Mouse (Mus musculus): ENCODE results near the gene Fam173a. TPM values are rescaled to one million over a fixed set of nuclear protein-coding genes. Genes with fewer than 3 reads are reported as not detected.
"Not testable (repeated sequence)": the region's sequence is repeated elsewhere in the genome, so short reads cannot be mapped to it uniquely, and the experiment has no call there.

Fam173a gene
- polyA plus RNA-seq, 1 experiment: 131 TPM

DNA sequence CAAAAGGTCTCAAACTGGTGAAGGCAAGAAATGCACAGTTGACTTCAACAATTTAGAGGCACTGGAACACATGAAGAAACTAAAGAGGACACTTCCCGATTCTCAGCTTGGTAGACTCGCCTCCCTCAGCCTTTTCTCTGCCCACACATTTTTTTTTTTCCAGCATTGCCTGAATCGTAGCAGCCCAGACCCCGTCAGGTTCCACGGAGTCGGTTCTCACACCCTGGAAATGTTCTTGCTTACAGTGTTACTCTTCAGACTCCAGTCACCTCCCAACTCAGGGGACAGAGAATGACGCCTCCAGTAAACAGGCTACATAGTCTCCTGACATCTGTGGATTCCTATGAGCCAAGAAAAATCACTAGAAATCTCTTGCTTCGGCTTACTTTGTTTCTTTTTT is 32.6 kb downstream of the Fam173a start:
- no peak for DNase-seq (ENCODE audit: low spot score)

DNA sequence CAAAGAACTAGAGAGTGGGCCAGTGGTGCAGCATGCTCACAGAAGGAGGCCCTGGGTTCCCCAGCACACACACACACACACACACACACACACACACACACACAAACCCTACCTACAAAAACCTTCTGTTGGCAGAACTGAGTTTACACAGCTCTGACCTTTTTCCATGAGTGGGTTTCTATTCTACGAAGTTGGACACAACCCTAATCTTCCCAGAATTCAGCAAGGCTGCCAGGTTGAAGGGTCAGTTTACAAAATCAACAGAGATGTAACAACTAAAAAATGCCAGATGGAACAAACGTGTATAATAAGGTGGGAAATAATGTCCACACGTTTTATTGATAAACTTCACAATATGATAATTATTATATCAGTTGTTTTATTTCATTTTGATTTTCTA is 35.0 kb downstream of the Fam173a start:
- DNase-seq (ENCODE audit: low spot score): no peak

DNA sequence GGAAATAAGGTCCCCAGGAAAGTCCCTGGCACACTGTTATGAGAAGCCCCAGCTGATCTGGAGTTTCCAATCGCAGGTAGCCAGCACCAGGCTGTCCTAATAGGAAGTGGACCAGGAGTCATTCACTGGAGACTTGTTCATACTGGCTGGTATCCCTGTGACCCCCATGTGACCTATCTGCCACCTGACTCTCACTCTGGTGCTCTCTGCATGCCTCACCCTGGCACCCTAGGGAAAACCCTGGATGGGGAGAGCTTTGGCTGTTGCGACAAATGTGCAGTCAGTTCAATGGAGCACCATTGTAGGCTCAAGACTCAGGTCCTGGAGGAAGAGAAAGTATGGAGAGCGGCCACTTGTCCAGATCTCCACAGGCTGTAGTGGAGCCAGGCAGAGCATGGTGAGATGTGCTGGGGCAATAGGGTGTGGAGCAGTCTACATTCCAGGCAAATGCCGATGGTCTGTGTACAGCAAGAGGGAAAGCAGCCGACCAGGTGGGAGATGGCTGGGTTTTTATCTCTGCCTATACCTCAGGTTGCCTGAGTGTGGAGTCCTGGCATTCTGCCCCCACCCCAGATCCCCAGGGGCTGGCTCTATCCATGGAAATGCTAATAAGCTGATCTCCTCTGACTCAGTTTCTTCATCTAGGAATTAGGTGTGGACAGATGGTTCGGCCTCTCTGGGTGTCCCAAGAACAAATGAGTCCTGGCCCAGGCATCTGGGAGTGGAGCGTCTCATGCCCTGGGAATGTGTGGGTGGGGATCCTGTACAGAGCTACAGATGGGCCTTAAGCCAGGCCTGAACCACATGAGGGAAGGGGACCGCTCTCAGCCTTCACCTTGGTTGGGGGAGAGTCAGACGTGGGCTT is 36.1 kb downstream of the Fam173a start:
- DNase-seq (ENCODE audit: low spot score): no peak

DNA sequence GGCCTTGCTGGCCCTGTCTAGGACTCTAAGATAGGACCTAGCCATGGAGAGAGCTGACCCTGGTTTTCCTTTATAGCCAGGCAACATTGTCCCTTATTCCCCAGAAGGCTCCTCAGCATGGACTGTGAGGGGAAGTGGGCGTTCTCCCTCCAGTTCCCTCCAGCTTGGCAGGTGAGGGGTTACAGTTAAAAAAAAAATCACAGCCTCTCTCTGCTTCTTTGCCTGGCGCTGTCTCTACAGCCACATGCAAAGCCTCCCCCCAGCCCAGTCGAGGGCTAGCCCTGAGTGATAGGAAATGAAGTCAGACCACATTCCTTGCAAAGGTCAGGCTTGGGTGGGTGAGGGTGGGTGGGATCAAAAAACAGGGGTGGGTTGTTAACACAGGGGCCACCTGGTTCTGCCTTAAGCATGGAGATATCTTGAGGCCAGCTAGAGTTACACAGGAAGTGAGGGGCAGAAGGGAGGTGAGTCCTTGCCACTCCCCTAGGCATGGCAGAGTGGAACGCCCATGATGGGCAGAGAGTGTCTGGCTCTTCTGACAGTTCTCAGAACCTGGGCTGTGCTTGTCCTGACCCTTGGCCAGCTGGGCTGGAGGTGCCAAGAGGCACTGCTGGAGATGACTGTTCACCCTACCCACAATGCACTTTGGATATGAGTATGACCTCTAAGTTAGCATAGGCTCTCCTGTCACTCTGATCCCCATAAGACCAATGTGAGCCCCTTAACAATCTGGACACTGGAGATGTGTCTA is 36.9 kb downstream of the Fam173a start:
- no peak for DNase-seq (ENCODE audit: low spot score)

DNA sequence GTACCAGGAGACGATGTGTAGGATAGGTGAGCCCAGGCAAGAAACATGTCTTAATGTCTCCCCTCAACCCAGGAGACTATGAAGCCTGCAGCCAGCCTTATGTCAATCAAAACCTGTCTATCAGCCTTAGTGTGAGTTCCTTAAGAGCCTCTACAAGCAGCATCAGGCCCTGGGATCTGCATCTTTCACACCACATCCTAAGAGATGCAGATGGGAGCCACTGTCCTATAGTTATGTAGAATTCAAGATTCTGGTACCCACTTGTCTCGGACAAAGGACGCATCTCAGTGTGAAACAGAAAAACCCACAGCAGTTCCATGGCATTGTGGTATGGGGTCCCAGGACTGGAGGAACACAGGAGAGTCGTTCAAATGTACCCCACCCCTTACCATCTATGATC is 37.6 kb downstream of the Fam173a start:
- DNase-seq (ENCODE audit: low spot score): no peak

DNA sequence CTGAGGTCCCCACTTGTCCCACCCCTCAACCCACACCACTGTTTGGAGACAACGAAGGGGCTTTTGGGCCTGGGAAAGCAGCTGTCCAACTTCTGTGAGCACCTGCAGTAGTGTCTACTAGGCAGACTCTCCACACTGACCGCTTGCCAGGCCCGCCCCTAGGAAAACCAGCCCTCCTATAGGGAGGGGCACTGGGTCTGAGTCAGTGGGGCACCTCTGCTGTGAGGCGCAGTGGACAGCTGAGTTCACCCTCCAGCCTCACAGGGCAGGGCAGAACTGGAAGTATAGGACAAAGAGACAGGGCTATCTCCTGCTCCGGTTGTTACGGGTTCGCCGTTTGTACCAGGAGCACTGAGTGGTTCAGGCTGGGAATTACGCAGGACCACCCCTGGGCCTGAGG is 38.5 kb downstream of the Fam173a start, which contains the start of gene Msln:
TSS of gene Msln (minus strand) at position 138 of the 400 bp plus-strand sequence.
- DNase-seq (ENCODE audit: low spot score): no peak

DNA sequence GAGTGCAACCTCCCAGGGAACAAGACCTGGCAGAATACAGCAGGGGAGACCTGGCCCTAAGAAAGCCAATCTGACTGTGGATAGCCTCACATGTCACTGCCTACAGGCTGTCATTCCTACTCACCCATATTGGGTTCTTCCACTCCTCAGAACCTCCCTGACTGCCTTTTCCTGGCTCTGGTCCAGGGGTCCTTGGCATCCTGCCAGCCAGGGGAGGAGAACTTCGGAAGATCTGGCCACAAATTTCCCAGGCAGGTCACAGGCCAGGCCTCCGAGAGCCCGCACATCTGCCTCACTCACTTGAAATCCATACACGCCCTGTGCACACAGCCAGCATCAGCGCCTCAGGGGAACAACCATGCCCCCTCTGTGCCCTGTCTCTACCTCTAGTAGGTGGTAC is 41.3 kb downstream of the Fam173a start:
- no peak for DNase-seq (ENCODE audit: low spot score)

DNA sequence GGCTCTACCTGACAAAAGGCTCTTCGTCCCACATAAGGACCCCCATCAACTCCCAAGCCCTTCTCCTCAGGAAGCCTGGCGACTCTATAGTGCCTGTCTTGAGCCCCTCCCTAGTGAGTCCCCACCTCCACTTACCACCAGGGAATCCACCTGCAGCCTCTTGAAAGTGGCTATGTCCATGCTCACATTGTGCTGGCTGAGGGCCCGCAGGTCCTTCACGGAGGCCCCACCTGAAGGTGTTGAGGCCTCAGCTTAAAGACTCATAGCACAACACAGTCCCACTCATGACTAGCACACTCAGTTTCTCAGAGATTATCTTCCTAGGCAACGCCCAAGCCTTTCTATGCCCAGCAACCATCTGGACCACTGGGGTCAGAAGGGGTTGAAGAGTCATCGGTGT is 43.4 kb downstream of the Fam173a start:
- no peak for DNase-seq (ENCODE audit: low spot score)

DNA sequence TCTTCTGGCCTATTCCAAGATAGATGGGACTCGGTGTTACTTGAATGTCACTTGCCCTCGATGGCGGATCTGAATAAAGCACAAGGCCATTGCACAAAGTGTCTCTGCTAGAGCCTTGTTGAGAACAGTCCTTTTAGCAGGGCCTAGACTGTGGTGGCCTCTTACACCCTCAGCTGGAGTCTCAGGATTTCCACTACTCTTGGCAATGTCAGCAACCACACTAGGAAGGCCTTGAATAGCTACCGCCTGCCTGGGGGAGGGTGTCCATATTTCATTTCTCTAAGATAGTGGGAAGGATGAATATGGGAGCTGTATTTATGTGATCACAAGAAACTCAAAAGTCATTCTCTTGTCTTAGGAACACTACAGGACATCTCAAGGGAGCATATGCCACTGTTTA is 44.5 kb downstream of the Fam173a start:
- no peak for DNase-seq (ENCODE audit: low spot score)

DNA sequence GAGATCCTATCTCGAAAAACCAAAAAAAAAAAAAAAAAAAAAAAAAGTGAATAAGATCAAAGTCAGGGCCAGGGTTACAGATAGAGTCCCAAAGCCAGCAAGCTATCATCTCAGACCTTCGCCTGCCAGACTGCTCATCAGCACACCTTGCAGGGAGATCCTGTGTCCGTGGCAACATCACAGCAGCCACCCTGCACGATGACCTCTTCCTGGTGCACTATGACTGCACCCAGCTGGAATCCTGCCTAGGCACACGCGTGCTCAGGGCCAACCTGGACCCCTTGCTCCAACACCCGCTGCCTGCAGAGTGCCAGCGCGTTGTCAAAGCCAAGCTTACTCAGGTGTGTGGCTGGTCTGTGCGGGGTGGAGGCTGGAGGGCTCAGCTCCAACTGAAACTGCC is 48.4 kb downstream of the Fam173a start:
- no peak for DNase-seq (ENCODE audit: low spot score)

DNA sequence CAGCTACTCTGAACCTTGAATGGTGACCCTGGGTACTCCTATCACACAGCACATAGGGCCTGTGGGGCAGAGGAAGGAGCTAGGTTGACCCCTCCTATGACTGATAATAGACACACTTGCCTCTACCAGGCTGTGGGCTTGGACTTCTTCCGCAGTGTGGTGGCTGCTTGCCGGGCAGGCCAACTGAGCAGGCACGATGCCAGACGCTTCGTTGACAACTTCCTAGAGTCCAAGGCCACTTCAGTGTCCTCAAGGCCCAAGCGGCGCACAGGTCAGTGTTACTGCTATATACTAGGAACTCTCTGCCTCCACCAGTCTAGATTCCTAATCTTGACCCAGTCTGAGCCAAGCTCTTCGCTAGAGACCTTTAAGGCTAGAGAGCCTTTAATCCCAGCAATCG is 48.9 kb downstream of the Fam173a start:
- no peak for DNase-seq (ENCODE audit: low spot score)

DNA sequence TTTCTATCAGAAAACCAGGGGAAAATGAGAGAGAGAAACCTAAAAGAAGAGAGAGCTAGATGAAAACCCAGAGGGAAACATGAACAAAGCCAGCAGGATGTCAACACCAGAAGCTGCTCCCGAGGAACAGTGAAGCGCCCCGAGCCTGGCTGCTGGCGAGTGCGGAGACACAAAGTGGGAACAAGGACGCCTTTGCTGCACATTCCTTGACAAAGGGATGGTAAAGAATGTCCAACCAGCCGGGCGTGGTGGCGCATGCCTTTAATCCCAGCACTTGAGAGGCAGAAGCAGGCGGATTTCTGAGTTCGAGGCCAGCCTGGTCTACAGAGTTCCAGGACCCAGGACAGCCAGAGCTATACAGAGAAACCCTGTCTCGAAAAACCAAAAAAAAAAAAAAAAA is 51.2 kb downstream of the Fam173a start:
- not testable (repeated sequence) for DNase-seq (ENCODE audit: low spot score)

Other genes starting within 250 kb of the Fam173a start
- 1.2 and 1.5 TPM in 2 replicates for gene Sox8, start 222.2 kb downstream of the Fam173a start, polyA plus RNA-seq (2012; rRNA removed)
- 12.5 and 16.6 TPM in 2 replicates for gene Lmf1, start 213.8 kb downstream of the Fam173a start, polyA plus RNA-seq (2012; rRNA removed)
- gene Gng13, start 75.7 kb downstream of the Fam173a start, polyA plus RNA-seq (2012; rRNA removed): not detected in 2 replicates
- gene Chtf18, start 65.5 kb downstream of the Fam173a start, polyA plus RNA-seq (2012; rRNA removed): 2.2 TPM in 2 replicates
- 16.2 and 21.7 TPM in 2 replicates for gene Rpusd1, start 65.2 kb downstream of the Fam173a start, polyA plus RNA-seq (2012; rRNA removed)
- 0.73 and 1.1 TPM in 2 replicates for gene Mslnl, start 56.9 kb downstream of the Fam173a start, polyA plus RNA-seq (2012; rRNA removed)
- 11.1 and 29.7 TPM in 2 replicates for gene Msln, start 38.5 kb downstream of the Fam173a start, polyA plus RNA-seq (2012; rRNA removed)
- gene Narfl, start 19.1 kb downstream of the Fam173a start, polyA plus RNA-seq (2012; rRNA removed): 24.8 and 26.1 TPM in 2 replicates
- 47.5 and 66.1 TPM in 2 replicates for gene Haghl, start 7.2 kb downstream of the Fam173a start, polyA plus RNA-seq (2012; rRNA removed)
- gene Ccdc78, start 6.3 kb downstream of the Fam173a start, polyA plus RNA-seq (2012; rRNA removed): 0.06 and 0.18 TPM in 2 replicates
- gene AC134908.4, start 2.8 kb upstream of the Fam173a start, polyA plus RNA-seq (2012; rRNA removed): not detected in 2 replicates
- 15.4 and 16.5 TPM in 2 replicates for gene Metrn, start 4.2 kb upstream of the Fam173a start, polyA plus RNA-seq (2012; rRNA removed)
- 5.0 and 6.9 TPM in 2 replicates for gene Fbxl16, start 16.2 kb upstream of the Fam173a start, polyA plus RNA-seq (2012; rRNA removed)
- gene Wdr24, start 30.7 kb upstream of the Fam173a start, polyA plus RNA-seq (2012; rRNA removed): 23.2 and 27.6 TPM in 2 replicates
- 55.9 and 60.7 TPM in 2 replicates for gene Jmjd8, start 36.0 kb upstream of the Fam173a start, polyA plus RNA-seq (2012; rRNA removed)
- gene Stub1, start 40.5 kb upstream of the Fam173a start, polyA plus RNA-seq (2012; rRNA removed): 209 and 230 TPM in 2 replicates
- gene Rhbdl1, start 44.4 kb upstream of the Fam173a start, polyA plus RNA-seq (2012; rRNA removed): 20.7 and 27.5 TPM in 2 replicates
- gene Gm20683, start 48.9 kb upstream of the Fam173a start, polyA plus RNA-seq (2012; rRNA removed): 16.8 and 20.6 TPM in 2 replicates
- gene Rhot2, start 52.0 kb upstream of the Fam173a start, polyA plus RNA-seq (2012; rRNA removed): 52.4 and 62.0 TPM in 2 replicates
- gene Wdr90, start 68.6 kb upstream of the Fam173a start, polyA plus RNA-seq (2012; rRNA removed): 12.0 and 14.4 TPM in 2 replicates
- gene Mcrip2, start 75.9 kb upstream of the Fam173a start, polyA plus RNA-seq (2012; rRNA removed): 11.0 and 13.6 TPM in 2 replicates
- 61.0 and 67.8 TPM in 2 replicates for gene Mettl26, start 82.2 kb upstream of the Fam173a start, polyA plus RNA-seq (2012; rRNA removed)
- 0.77 and 0.93 TPM in 2 replicates for gene Wfikkn1, start 88.0 kb upstream of the Fam173a start, polyA plus RNA-seq (2012; rRNA removed)
- gene Rab40c, start 126.8 kb upstream of the Fam173a start, polyA plus RNA-seq (2012; rRNA removed): 36.7 and 44.3 TPM in 2 replicates
- 48.7 and 53.5 TPM in 2 replicates for gene Pigq, start 152.0 kb upstream of the Fam173a start, polyA plus RNA-seq (2012; rRNA removed)
- gene Nhlrc4, start 152.1 kb upstream of the Fam173a start, polyA plus RNA-seq (2012; rRNA removed): 0.15 TPM in 1 of 2 replicates, not detected in the other
- 0.06 and 0.07 TPM in 2 replicates for gene A930017K11Rik, start 159.7 kb upstream of the Fam173a start, polyA plus RNA-seq (2012; rRNA removed)
- 30.1 and 32.4 TPM in 2 replicates for gene Capn15, start 192.9 kb upstream of the Fam173a start, polyA plus RNA-seq (2012; rRNA removed)

Measured in urinary bladder, adult 2 months (tissue).